Mouse (Mus musculus): ENCODE measurements at regions not wholly inside any gene's neighbourhood (a gene's known extent, or its start where the extent isn't known, plus 50 kb on each side); places are given as distances from the start of the nearest gene placed in this dataset.

DNA sequence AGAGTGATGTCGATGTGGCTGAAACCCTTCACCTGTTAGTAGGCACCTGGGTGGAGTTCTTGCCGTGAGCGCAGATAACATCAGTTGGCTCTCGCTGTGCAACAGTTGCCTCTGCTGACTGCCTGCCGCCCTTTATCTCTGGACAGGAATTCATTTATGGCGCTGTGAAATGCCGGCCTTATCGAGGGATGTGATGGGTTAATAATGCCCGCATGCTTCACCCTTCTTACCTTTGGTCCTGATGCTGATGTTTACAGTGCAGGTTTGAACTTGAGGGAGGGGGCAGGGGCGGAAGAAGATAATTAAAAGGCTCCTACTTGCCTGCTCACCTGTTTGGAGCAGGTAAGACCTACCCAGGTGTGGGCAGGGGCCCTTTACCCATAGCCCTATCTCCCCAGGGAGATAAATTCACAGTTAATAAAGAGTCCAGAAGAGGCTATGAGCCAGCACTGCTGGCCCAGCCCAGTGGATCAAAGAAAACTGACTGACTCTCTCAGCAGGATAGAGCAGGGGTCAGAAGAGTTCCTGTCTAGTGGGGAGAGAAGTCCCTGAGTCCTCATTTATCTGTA lies 509.4 kb downstream of the Med13l start:
- ATAC-seq (ENCODE audit: insufficient number of reproducible peaks, insufficient read depth, low FRiP score, low TSS enrichment) = no peak

DNA sequence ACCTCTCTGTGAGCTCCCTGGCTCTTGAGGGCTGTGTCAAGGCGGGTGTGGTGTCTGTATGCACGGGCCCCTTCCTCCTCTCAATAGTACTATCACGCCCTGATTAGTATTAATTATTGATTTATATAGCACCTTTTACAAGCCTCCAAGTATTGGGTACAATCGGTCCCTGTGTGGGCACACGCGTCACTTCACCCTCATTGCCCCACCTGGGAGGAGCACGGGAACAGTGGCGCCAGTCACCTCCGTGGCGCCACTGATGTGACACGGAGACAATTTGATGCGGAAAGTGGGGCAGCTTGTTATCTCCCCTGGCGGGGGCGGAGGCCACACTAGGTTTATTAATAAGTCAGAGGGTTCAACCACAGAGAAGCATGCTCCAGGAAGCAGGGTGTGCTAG lies 512.2 kb downstream of the Med13l start:
- H3K9me3 ChIP-seq = no peaks in the 10 kb centered on the region
- ATAC-seq (ENCODE audit: insufficient number of reproducible peaks, insufficient read depth, low FRiP score, low TSS enrichment) = no peak

More for the DNA sequence above, 509.4 kb downstream of the Med13l start:
- H3K4me1 ChIP-seq = no peaks in the 10 kb centered on the region
- WGBS = 73% methylated on average over 10 of the region's 10 CpGs
- no peaks in the 10 kb centered on the region for H3K36me3 ChIP-seq
- no peak overlapping the region for H3K4me3 ChIP-seq
- no peak overlapping the region for H3K27ac ChIP-seq
- H3K4me2 ChIP-seq (replicated peaks) = no peak overlapping the region
- H3K9me3 ChIP-seq = no peaks in the 10 kb centered on the region
- H3K9ac ChIP-seq = no peak overlapping the region
- no peaks in the 10 kb centered on the region; the same call in 1 of the 2 replicates for H3K27me3 ChIP-seq

DNA sequence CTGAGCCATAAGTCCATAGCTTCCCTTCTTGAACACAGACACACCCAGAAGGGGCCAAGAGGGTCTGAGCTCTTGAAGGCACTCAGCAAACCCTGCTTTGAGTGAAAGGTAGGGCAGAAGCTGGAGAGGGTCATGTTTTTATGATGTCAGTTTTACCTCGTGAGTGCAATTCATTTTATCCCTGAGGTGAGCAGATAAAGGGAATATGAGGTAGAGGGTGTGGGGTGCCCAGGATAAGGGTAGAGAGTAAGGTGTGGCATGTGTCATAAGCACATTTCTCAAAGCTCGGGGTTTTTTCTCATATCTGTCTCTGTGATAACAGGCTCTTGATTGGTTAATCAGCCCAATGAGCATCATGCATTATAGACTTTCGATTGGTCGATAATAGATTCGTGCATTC lies 520.3 kb downstream of the Med13l start:
- Histone ChIP-seq H3K4me1 (peaks cover 7% of the 10 kb centered on the region), H3K27me3 (peaks cover 13% of the 10 kb centered on the region), H3K4me3 (no peak overlapping the region), H3K4me2 (replicated peaks) (no peak overlapping the region), H3K9ac (no peak overlapping the region), H3K27ac (no peak overlapping the region), H3K9me3 (no peaks in the 10 kb centered on the region), H3K36me3 (no peaks in the 10 kb centered on the region)
- WGBS = 93% methylated on average over 5 of the region's 5 CpGs
- ATAC-seq (ENCODE audit: insufficient number of reproducible peaks, insufficient read depth, low FRiP score, low TSS enrichment) = no peak

More for the DNA sequence above, 512.2 kb downstream of the Med13l start:
- Histone ChIP-seq H3K36me3 (no peaks in the 10 kb centered on the region), H3K27me3 (no peaks in the 10 kb centered on the region; the same call in 1 of the 2 replicates), H3K4me1 (no peaks in the 10 kb centered on the region), H3K27ac (no peak overlapping the region), H3K4me2 (replicated peaks) (no peak overlapping the region), H3K4me3 (no peak overlapping the region), H3K9ac (no peak overlapping the region)
- 96% methylated on average over 14 of the region's 14 CpGs for WGBS

DNA sequence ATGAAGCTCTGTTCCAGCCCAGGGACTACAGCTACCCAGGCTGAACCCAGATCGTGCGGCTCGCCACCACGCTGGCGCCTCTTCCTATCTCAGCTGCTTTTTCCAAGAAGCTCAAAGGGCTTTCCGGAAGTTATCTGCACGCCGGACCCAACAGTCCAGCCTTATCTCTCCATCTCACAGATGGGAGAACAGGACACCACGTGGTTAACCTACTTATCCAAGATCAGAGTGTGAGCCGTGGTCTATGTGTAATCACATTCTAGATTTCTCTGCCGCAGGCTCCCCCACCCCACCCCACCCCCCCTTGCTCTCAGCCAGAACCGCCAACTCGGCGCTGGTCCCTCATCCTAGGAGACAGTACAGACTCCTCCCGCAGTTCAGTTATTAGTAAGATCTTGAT lies 522.4 kb downstream of the Med13l start:
- no peak overlapping the region for H3K4me3 ChIP-seq
- 65% methylated on average over 15 of the region's 15 CpGs for WGBS
- H3K36me3 ChIP-seq = no peaks in the 10 kb centered on the region
- H3K9ac ChIP-seq = no peak overlapping the region
- ATAC-seq (ENCODE audit: insufficient number of reproducible peaks, insufficient read depth, low FRiP score, low TSS enrichment) = no peak
- no peak overlapping the region for H3K4me2 ChIP-seq (replicated peaks)
- no peak overlapping the region for H3K27ac ChIP-seq
- H3K27me3 ChIP-seq = peaks cover 35% of the 10 kb centered on the region
- peaks cover 19% of the 10 kb centered on the region for H3K4me1 ChIP-seq
- no peaks in the 10 kb centered on the region for H3K9me3 ChIP-seq

DNA sequence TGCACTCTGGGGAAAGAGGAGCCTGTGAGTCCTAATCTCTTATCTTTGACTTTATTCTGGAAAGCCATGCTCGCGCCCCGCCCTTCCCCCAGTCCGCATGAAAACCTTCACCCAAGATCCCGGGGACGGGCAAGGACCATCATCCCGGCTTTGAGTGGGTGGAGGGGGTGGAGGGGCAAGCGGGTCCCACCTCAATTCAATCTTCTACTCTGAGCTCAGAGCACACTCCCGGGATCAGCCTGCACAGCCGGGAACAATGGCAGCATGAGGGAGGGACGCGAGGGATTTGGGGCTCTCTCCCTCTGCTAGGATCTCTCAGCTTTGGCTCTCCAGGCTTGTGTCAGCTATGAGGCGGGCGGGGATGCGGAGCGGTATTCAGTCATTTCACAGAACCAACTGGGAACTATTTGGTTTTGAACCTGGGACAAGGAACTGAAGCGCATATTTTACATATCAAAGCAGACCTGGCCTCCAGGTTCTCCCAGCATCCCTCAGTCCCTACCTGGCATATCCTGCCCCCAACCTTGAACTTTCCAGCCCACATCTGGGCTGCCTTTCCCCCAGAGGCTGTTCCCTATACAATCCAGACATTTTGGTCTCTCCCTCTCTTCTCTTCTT lies 537.2 kb downstream of the Med13l start:
- Histone ChIP-seq H3K4me2 (replicated peaks) (peak overlapping the region; percentile 44), H3K27ac (no peak overlapping the region), H3K9me3 (no peaks in the 10 kb centered on the region), H3K27me3 (0 out of 2 replicates have a peak, but pooled peaks cover 9% of the 10 kb centered on the region), H3K9ac (no peak overlapping the region), H3K36me3 (no peaks in the 10 kb centered on the region), H3K4me1 (no peaks in the 10 kb centered on the region), H3K4me3 (peak overlapping the region; percentile 19; the same call in 1 of the 2 replicates)
- WGBS = 4% methylated on average over 17 of the region's 17 CpGs
- no peak for ATAC-seq (ENCODE audit: insufficient number of reproducible peaks, insufficient read depth, low FRiP score, low TSS enrichment)

DNA sequence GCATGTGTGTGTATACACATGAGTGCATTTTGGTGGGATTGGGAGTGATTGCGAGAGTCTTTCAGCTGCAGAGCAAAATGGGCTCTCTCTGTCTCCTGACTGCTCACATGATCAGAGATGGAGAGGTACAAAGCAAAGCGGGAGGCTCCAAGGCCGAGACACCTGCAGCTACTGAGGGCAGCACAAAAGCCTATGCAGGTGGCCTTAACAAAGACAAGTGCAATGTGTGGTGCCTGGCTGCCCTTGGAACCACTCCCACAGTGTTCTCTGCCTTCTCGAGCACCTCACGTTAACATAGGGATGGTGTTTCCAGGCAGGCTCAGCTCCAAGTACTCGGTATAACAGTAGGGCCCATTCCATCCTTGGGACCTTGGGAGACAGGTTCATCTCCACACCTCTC lies 539.3 kb downstream of the Med13l start:
- H3K4me1 ChIP-seq = no peaks in the 10 kb centered on the region
- no peak overlapping the region for H3K4me3 ChIP-seq
- ATAC-seq (ENCODE audit: insufficient number of reproducible peaks, insufficient read depth, low FRiP score, low TSS enrichment) = no peak
- no peaks in the 10 kb centered on the region for H3K36me3 ChIP-seq
- no peaks in the 10 kb centered on the region for H3K9me3 ChIP-seq
- no peak overlapping the region for H3K4me2 ChIP-seq (replicated peaks)
- no peak overlapping the region for H3K27ac ChIP-seq
- 72% methylated on average over 6 of the region's 6 CpGs for WGBS
- H3K27me3 ChIP-seq = 0 out of 2 replicates have a peak, but pooled peaks cover 9% of the 10 kb centered on the region
- H3K9ac ChIP-seq = no peak overlapping the region

DNA sequence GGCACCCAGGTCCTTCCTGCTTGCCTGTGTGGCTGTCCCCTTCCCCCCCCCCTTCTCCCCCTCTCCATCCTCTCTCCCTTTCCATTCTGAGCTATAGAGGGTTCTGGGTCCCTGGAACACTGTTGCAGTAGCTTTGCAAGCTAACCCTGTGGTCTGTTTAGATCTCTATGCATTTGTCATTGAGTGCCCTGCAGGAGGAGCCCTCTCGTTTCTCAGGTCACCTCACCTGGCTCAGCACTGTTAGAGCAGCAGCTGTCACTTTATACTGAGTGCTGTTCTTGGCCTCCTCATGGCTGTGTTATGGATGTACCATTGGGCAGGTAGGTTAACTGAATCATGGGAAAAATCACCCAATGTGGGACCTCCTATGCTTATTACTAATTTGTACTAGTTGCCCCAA lies 543.0 kb downstream of the Med13l start:
- Histone ChIP-seq H3K9ac (no peak overlapping the region), H3K4me1 (no peaks in the 10 kb centered on the region), H3K4me3 (no peak overlapping the region), H3K27ac (no peak overlapping the region), H3K36me3 (no peaks in the 10 kb centered on the region), H3K9me3 (no peaks in the 10 kb centered on the region), H3K27me3 (0 out of 2 replicates have a peak, but pooled peaks cover 7% of the 10 kb centered on the region), H3K4me2 (replicated peaks) (no peak overlapping the region)
- no peak for ATAC-seq (ENCODE audit: insufficient number of reproducible peaks, insufficient read depth, low FRiP score, low TSS enrichment)
- WGBS = 50% methylated on average over 1 of the region's 1 CpGs

DNA sequence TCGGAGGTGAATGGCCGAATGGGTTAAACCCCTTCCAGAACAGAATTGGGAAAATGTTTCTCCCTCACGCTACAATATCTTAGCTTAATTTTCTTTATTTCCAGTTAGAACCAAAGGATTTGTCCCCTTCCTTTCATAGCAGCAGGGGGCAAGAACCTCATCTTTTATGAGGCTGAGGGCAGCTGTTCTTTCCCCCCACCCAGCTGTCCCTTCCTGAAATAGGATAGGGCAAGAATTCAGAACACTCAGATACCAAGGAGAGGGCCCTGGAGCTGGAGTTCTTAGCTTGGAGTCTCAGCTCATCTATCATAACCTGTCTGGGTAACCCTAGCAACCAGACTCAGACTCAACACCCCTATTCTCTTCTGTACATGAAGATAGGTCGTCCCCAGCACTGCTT lies 547.4 kb downstream of the Med13l start:
- no peaks in the 10 kb centered on the region for H3K9me3 ChIP-seq
- 0 out of 2 replicates have a peak, but pooled peaks cover 4% of the 10 kb centered on the region for H3K27me3 ChIP-seq
- H3K9ac ChIP-seq = no peak overlapping the region
- H3K36me3 ChIP-seq = no peaks in the 10 kb centered on the region
- no peak overlapping the region for H3K4me2 ChIP-seq (replicated peaks)
- H3K4me3 ChIP-seq = no peak overlapping the region
- WGBS = 77% methylated on average over 4 of the region's 4 CpGs
- no peak for ATAC-seq (ENCODE audit: insufficient number of reproducible peaks, insufficient read depth, low FRiP score, low TSS enrichment)
- H3K4me1 ChIP-seq = peaks cover 8% of the 10 kb centered on the region
- H3K27ac ChIP-seq = no peak overlapping the region

DNA sequence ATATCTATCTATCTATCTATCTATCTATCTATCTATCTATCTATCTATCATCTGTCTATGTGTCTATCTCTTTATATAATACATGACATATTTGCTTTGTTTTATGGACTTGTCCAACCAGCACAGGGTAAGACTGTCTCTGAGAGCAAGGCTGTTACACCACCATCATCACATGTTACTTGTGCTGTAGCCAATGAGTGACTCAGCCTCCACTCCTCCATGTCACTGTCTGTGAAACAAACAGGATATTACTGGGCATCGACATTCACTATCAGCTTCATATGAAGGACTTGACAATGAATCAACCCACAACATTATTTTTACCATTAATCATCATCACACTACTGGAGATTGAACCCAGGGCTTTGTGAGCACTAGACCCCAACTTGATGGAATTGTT lies 549.0 kb downstream of the Med13l start:
- no peak overlapping the region for H3K4me2 ChIP-seq (replicated peaks)
- no peak for ATAC-seq (ENCODE audit: insufficient number of reproducible peaks, insufficient read depth, low FRiP score, low TSS enrichment)
- H3K4me1 ChIP-seq = peaks cover 12% of the 10 kb centered on the region
- H3K9me3 ChIP-seq = no peaks in the 10 kb centered on the region
- 93% methylated on average over 1 of the region's 1 CpGs for WGBS
- H3K27me3 ChIP-seq = 0 out of 2 replicates have a peak, but pooled peaks cover 4% of the 10 kb centered on the region
- H3K27ac ChIP-seq = no peak overlapping the region
- H3K4me3 ChIP-seq = no peak overlapping the region
- H3K36me3 ChIP-seq = no peaks in the 10 kb centered on the region
- no peak overlapping the region for H3K9ac ChIP-seq

DNA sequence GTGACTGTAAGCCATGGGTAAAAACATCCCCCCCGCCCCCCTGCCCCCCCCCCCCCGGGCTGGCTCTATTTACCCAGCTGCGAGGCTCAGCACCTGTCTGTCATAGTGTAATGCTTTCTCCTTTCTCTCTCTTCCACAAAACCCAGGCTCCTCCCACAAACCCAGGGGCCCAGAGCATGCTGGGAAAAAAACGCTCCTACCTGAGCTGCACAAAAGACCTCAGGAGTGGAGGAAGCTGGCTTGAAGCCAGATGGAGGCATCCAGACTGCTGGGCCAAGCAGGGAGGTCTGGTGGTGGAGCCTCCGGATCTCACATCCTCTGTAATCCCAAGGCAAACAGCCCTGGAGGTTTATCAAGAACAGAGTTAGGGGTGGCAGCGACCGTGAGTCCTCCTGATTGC lies 553.6 kb downstream of the Med13l start:
- Histone ChIP-seq H3K27ac (no peak overlapping the region), H3K4me2 (replicated peaks) (no peak overlapping the region), H3K4me1 (peaks cover 12% of the 10 kb centered on the region), H3K9me3 (no peaks in the 10 kb centered on the region), H3K9ac (no peak overlapping the region), H3K4me3 (no peak overlapping the region), H3K27me3 (no peaks in the 10 kb centered on the region), H3K36me3 (no peaks in the 10 kb centered on the region)
- no peak for ATAC-seq (ENCODE audit: insufficient number of reproducible peaks, insufficient read depth, low FRiP score, low TSS enrichment)
- WGBS = 42% methylated on average over 4 of the region's 7 CpGs

DNA sequence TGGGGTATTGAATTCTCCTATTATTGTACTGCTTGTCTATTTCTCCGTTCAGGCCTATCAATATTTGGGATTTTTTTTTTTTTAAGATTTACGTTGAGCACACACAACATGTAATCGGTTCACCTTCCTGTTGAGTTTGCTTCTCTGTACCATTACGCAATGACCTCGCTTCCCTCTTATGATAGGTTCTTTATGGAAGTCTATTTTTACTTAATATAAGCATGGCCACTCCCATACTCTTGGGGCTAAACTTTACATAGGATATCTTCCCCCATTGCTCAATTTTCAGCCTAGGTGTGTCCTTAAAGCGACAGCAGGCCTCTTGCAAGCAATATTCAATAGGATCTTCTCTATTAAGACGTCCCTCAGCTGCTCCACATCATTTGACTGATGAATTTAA lies 544.7 kb upstream of the Tbx3 start:
- no peak overlapping the region for H3K4me3 ChIP-seq
- no peaks in the 10 kb centered on the region for H3K27me3 ChIP-seq
- ATAC-seq (ENCODE audit: insufficient number of reproducible peaks, insufficient read depth, low FRiP score, low TSS enrichment) = no peak
- no peak overlapping the region for H3K9ac ChIP-seq
- H3K4me1 ChIP-seq = no peaks in the 10 kb centered on the region
- H3K27ac ChIP-seq = no peak overlapping the region
- no peak overlapping the region for H3K4me2 ChIP-seq (replicated peaks)
- 92% methylated on average over 7 of the region's 7 CpGs for WGBS
- H3K9me3 ChIP-seq = no peaks in the 10 kb centered on the region
- H3K36me3 ChIP-seq = no peaks in the 10 kb centered on the region

DNA sequence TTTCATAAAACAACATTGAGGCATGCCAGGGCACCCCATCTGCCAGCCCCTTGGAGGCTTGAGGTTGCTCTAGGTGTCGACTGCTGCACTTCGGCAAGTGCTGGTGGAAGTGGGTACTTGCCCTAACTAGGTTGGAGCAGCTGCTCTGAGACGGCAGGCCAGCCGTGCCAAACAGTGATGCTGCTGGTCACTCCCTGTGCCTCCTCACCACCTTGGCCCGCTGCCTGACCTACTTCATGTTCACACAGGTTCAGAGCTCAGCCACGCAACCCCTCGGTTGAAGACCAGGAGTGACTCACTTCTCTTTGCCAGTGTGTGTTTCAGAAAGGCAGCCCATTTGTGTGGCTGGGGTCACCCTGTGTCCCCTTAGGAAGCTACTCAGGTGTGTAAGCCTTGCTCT lies 540.3 kb upstream of the Tbx3 start:
- Histone ChIP-seq H3K9me3 (no peaks in the 10 kb centered on the region), H3K4me3 (no peak overlapping the region), H3K9ac (no peak overlapping the region), H3K4me2 (replicated peaks) (no peak overlapping the region), H3K27ac (no peak overlapping the region), H3K36me3 (no peaks in the 10 kb centered on the region), H3K27me3 (peaks cover 15% of the 10 kb centered on the region), H3K4me1 (peaks cover 8% of the 10 kb centered on the region; the same call in 1 of the 2 replicates)
- WGBS = 88% methylated on average over 7 of the region's 7 CpGs
- no peak for ATAC-seq (ENCODE audit: insufficient number of reproducible peaks, insufficient read depth, low FRiP score, low TSS enrichment)
